21 mouse cellular contexts compared by ENCODE assay signal in genomic region chr10:118506154-118506553, GRCm38 (mm10).
DNase-seq lines count a peak whose midpoint lies in the region; ATAC-seq and TF ChIP-seq lines count a peak whose summit lies in the region.
"Had no signal": no experiment of that assay in that cellular context is flagged by ENCODE, and none has a peak within 500 bp of the region (broad histone marks: within the 10 kb centered on the region; RNA-seq: fewer than 3 reads in every experiment).

No protein-coding gene starts in this region.

- no peak overlapping the region for H3K4me3 ChIP-seq in hindbrain, embryonic 11.5 days (ENCODE audit: low read depth, low read length)
- H3K4me3 ChIP-seq in hindbrain, postnatal 0 days (ENCODE audit: low read length), result no peak overlapping the region
- H3K4me3 ChIP-seq: heart, embryonic 12.5 days; layer of hippocampus, adult 2 months; stomach, embryonic 15.5 days had no signal

- H3K36me3 ChIP-seq in hindbrain, embryonic 11.5 days (ENCODE audit: control insufficient read depth, insufficient read depth, low read length), result no peaks in the 10 kb centered on the region
- no peaks in the 10 kb centered on the region for H3K36me3 ChIP-seq in hindbrain, postnatal 0 days (ENCODE audit: insufficient read depth, low read length)
- H3K36me3 ChIP-seq: G1E; heart, embryonic 12.5 days; stomach, embryonic 15.5 days had no signal

- H3K4me2 ChIP-seq in hindbrain, embryonic 11.5 days (replicated peaks; ENCODE audit: low read depth, low read length), result no peak overlapping the region
- H3K4me2 ChIP-seq in hindbrain, postnatal 0 days (ENCODE audit: low read depth, low read length), result no peak overlapping the region
- H3K4me2 ChIP-seq: heart, embryonic 12.5 days; stomach, embryonic 15.5 days had no signal

- ATAC-seq in hindbrain, embryonic 11.5 days (ENCODE audit: low FRiP score), result peak; percentile 91
- ATAC-seq in hindbrain, postnatal 0 days, result no peak
- no peak for ATAC-seq in megakaryocyte progenitor cell, adult 5-6 weeks (replicated peaks; ENCODE audit: poor library complexity)

- no peaks in the 10 kb centered on the region for H3K27me3 ChIP-seq in hindbrain, embryonic 11.5 days (ENCODE audit: control insufficient read depth, insufficient read depth, low read length)
- no peaks in the 10 kb centered on the region for H3K27me3 ChIP-seq in hindbrain, postnatal 0 days (ENCODE audit: insufficient read depth, low read length)
- H3K27me3 ChIP-seq: heart, embryonic 12.5 days; stomach, embryonic 15.5 days had no signal

- TF ChIP-seq CTCF in hindbrain, postnatal 0 days (IDR thresholded peaks at IDR 0.05; ENCODE audit: low read depth), result no peak

- H3K27ac ChIP-seq in hindbrain, embryonic 11.5 days (ENCODE audit: low read depth, low read length), result no peak overlapping the region
- H3K27ac ChIP-seq in hindbrain, postnatal 0 days, result no peak overlapping the region
- H3K27ac ChIP-seq: layer of hippocampus, adult 2 months; stomach, embryonic 15.5 days had no signal

- H3K9me3 ChIP-seq in hindbrain, embryonic 11.5 days (ENCODE audit: control insufficient read depth, low read length), result no peaks in the 10 kb centered on the region
- no peaks in the 10 kb centered on the region for H3K9me3 ChIP-seq in hindbrain, postnatal 0 days (ENCODE audit: low read length)
- H3K9me3 ChIP-seq: heart, embryonic 12.5 days; stomach, embryonic 15.5 days had no signal

- H3K9ac ChIP-seq in hindbrain, embryonic 11.5 days (ENCODE audit: low read depth, low read length), result no peak overlapping the region
- H3K9ac ChIP-seq in hindbrain, postnatal 0 days (replicated peaks; ENCODE audit: low read length), result no peak overlapping the region
- H3K9ac ChIP-seq: heart, embryonic 12.5 days; stomach, embryonic 15.5 days had no signal

- no peaks in the 10 kb centered on the region for H3K4me1 ChIP-seq in hindbrain, embryonic 11.5 days (replicated peaks; ENCODE audit: control insufficient read depth, insufficient read depth, low read length)
- no peaks in the 10 kb centered on the region for H3K4me1 ChIP-seq in hindbrain, postnatal 0 days (ENCODE audit: insufficient read depth, low read length)
- H3K4me1 ChIP-seq: heart, embryonic 12.5 days; stomach, embryonic 15.5 days had no signal

- DNase-seq in hindbrain, embryonic 11.5 days (ENCODE audit: low spot score), result peak; percentile 44
- no peak for DNase-seq in hindbrain, postnatal 0 days (ENCODE audit: low spot score)
- DNase-seq in CD4-positive, CD25-positive, alpha-beta regulatory T cell, adult 2 months (ENCODE audit: low read depth, low spot score), result peak; percentile 52
- peak; percentile 28 for DNase-seq in embryo, embryonic 10 days (ENCODE audit: low spot score)
- peak; percentile 56 for DNase-seq in induced T-regulatory cell, adult 2 months (ENCODE audit: low read depth)
- no peak for DNase-seq in yolk sac, embryonic 10.5 days (ENCODE audit: low spot score)
- DNase-seq in right cerebral cortex, postnatal 4 days, result no peak
- DNase-seq: adrenal gland, adult 2 months; cerebellum, postnatal 36 days; heart, postnatal 4 days; kidney, adult 11 months; kidney, postnatal 10 days; left cerebral cortex, postnatal 4 days; lung, adult 2 months; lung, postnatal 4 days; thymus, adult 2 months had no signal

- WGBS in hindbrain, embryonic 11.5 days, result 31% methylated on average over 4 of the region's 4 CpGs
- WGBS in hindbrain, postnatal 0 days, result 23% methylated on average over 4 of the region's 4 CpGs

Comparison
In these comparisons a context has a peak if more than half of its experiments do, and no peak if none do; other contexts are left out.
1. DNase-seq: peak in hindbrain, embryonic 11.5 days (single experiment), CD4-positive, CD25-positive, alpha-beta regulatory T cell, adult 2 months (single experiment), embryo, embryonic 10 days (single experiment) and induced T-regulatory cell, adult 2 months (single experiment); none in hindbrain, postnatal 0 days (single experiment), yolk sac, embryonic 10.5 days (single experiment) and right cerebral cortex, postnatal 4 days (single experiment).